Mouse (Mus musculus) liver, embryonic 16.5 days (tissue): Measurements from ENCODE around the gene Lrig2. TPM values are rescaled to one million over a fixed set of nuclear protein-coding genes. Genes with fewer than 3 reads are reported as not detected.
"Not testable (repeated sequence)": the region's sequence is repeated elsewhere in the genome, so short reads cannot be mapped to it uniquely, and the experiment has no call there.

ENCODE experiments used
- ATAC-seq: fragments of 200-750 bp; cut with Nextera tagmentation; 2 replicates; pipeline ENCODE4 v1.8.0; 2017; ENCODE audit warnings: low read depth, mild to moderate bottlenecking, moderate number of reproducible peaks, moderate library complexity
- H3K27ac ChIP-seq: fragments of 300-500 bp; sonication (generic); 2 replicates; pipeline ENCODE4 v1.5.1; 2014; ENCODE audit warnings: mild to moderate bottlenecking, low read length
- H3K27me3 ChIP-seq: fragments of 300-500 bp; sonication (generic); 2 replicates; pipeline ENCODE4 v1.6.1; 2014; ENCODE audit warnings: low read depth, low read length, mixed read lengths; ENCODE audit not compliant: control insufficient read depth, insufficient read depth
- H3K36me3 ChIP-seq: fragments of 300-500 bp; sonication (generic); 2 replicates; pipeline ENCODE4 v1.6.1; 2014; ENCODE audit warnings: mild to moderate bottlenecking; ENCODE audit not compliant: control insufficient read depth, insufficient read depth
- H3K4me1 ChIP-seq: fragments of 300-500 bp; sonication (generic); 2 replicates; pipeline ENCODE4 v1.6.1; 2014; ENCODE audit warnings: low read depth, low read length, mixed read lengths; ENCODE audit not compliant: control insufficient read depth
- H3K4me2 ChIP-seq: fragments of 300-500 bp; sonication (generic); 2 replicates; pipeline ENCODE4 v1.6.1; 2014; ENCODE audit warnings: low read depth, low read length, mixed read lengths
- H3K4me3 ChIP-seq: fragments of 300-500 bp; sonication (generic); 2 replicates; pipeline ENCODE4 v1.5.1; 2014; ENCODE audit warnings: low read depth, mild to moderate bottlenecking, low read length
- H3K9ac ChIP-seq: fragments of 300-500 bp; sonication (generic); 2 replicates; pipeline ENCODE4 v1.6.1; 2014; ENCODE audit warnings: low read depth, low read length
- H3K9me3 ChIP-seq: fragments of 300-500 bp; sonication (generic); replicated peaks from 2 replicates; pipeline ENCODE4 v1.6.1; 2016; ENCODE audit warnings: low read length; ENCODE audit not compliant: control insufficient read depth
- WGBS: fragments of 180-500 bp; shearing (Covaris S2); extraction: QIAGEN DNeasy Blood & Tissue Kit; methylation state at CpG from one replicate; pipeline ENCODE4 v1.1.7; 2014; ENCODE audit not compliant: insufficient replicate concordance; 5-methylcytosine and 5-hydroxymethylcytosine counted together
- polyA plus RNA-seq: library from polyadenylated mRNA; unstranded; fragments of >200 nt; fragmentation: Nextera tagmentation; extraction: Ambion mirVana; gene quantifications from 2 replicates; pipeline ENCODE4 v1.2.1, GENCODE M21; 2015

Lrig2 gene
- polyA plus RNA-seq, 1 experiment from 2014 or later = 3.3 TPM

DNA sequence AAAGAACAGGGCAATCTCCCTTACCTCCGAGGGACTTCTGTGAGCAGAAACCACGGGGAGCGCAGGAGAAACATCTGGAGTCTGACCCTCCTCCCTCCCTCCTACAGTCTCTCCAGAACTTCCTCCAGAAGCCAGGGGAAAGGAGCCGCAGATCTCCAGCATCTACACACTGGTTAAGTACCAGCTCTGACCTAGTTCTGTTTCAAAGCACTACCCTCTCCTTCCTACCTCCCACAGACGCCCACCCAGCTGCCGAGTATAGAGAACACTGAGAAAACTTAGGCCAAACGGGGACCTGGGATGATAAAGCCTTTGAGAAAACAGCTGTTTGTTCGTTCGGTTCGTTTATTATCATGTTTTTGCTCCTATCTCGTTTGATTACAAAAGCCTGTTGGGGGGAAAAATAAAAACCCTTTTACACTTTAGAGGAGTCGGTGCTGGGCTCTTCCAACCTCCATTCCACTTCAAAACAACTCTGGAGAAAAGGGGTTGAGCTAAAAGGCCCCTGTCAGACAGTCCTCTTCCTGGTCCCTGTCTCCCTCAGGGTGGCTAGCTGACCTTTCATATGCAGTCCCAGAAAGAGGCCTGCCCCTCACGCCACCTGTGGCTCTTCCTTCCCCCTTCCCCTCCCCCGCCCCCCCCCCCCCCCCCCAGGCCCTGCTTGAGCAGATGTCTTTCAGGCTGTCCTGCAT, 80.4 kb downstream of the Lrig2 start:
- no peak overlapping the region for H3K4me3 ChIP-seq
- no peaks in the 10 kb centered on the region for H3K36me3 ChIP-seq
- no peaks in the 10 kb centered on the region for H3K27me3 ChIP-seq
- peak; percentile 41; the same call in 1 of the 2 replicates for ATAC-seq
- peaks cover 4% of the 10 kb centered on the region for H3K4me1 ChIP-seq
- no peak overlapping the region for H3K4me2 ChIP-seq
- WGBS = 14% methylated on average over 13 of the region's 14 CpGs
- no peaks in the 10 kb centered on the region for H3K9me3 ChIP-seq
- H3K27ac ChIP-seq = no peak overlapping the region
- no peak overlapping the region for H3K9ac ChIP-seq

DNA sequence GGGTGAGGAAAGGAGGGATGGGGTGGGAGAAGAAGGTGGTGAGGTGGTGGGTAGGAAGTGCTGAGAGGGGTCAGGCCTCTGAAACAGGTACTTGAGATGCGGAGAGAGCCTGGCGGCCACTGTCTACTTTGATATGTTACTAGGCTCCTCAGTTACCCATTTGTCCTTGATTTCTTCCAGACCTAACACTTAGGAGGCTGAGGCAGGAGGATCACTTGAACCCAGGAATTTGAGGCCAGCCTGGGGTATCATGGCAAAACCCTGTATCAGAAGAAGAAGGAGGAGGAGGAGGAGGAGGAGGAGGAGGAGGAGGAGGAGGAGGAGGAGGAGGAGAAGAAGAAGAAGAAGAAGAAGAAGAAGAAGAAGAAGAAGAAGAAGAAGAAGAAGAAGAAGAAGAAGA, 84.4 kb downstream of the Lrig2 start:
- not testable (repeated sequence) for H3K27ac ChIP-seq, H3K4me3 ChIP-seq, H3K36me3 ChIP-seq, H3K27me3 ChIP-seq, H3K4me1 ChIP-seq, H3K4me2 ChIP-seq, ATAC-seq, H3K9me3 ChIP-seq, H3K9ac ChIP-seq
- 80% methylated on average over 2 of the region's 2 CpGs for WGBS

DNA sequence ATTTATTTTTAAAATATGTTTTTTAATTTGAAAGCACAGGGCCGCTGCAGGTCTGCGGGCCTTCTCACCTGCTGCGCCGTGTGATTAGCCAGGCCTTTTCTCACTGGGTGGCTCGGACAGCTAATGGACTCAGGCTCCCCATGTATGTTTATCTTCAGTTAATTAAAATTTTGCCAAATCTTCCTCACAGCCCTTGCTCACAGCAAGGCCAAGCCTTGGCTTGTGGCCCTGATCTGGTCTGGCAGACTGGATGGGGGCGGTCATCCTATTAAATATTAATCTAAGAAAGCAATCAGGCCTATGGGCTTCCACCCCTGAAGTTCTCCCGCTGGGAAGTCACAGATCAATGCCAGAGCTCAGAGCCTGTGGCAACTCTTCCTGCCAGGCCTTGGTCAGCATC, 87.4 kb downstream of the Lrig2 start:
- H3K4me3 ChIP-seq = no peak overlapping the region
- H3K27me3 ChIP-seq = no peaks in the 10 kb centered on the region
- H3K9me3 ChIP-seq = no peaks in the 10 kb centered on the region
- no peak overlapping the region for H3K9ac ChIP-seq
- H3K27ac ChIP-seq = no peak overlapping the region; the same call in 1 of the 2 replicates
- H3K36me3 ChIP-seq = no peaks in the 10 kb centered on the region
- H3K4me2 ChIP-seq = no peak overlapping the region
- peak; percentile 87 for ATAC-seq
- H3K4me1 ChIP-seq = peaks cover 8% of the 10 kb centered on the region
- WGBS = 71% methylated on average over 7 of the region's 7 CpGs

DNA sequence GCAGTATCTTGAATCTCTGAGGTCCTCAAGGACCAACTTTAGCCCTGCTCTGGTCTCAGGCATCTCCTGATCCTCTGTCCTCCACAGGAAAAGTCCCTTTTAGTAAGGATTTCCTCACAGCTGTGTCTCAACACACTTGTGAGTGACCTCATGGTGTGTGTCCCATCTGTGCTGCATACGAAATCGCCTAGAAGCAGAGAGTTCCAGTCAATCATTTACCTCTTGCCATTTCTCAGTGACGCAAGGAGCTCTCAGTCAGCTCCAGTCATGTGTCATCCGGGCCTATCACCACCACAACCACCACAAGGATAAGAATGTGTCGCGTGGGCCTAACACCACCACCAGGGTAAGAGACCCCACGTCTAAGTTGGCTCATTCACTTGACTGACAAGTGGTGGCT, 90.8 kb downstream of the Lrig2 start:
- H3K4me2 ChIP-seq = no peak overlapping the region
- H3K36me3 ChIP-seq = no peaks in the 10 kb centered on the region
- no peak overlapping the region for H3K4me3 ChIP-seq
- peak; percentile 67 for ATAC-seq
- 47% methylated on average over 7 of the region's 7 CpGs for WGBS
- H3K27me3 ChIP-seq = no peaks in the 10 kb centered on the region
- peak overlapping the region; percentile 37 for H3K27ac ChIP-seq
- peaks cover 8% of the 10 kb centered on the region for H3K4me1 ChIP-seq
- H3K9ac ChIP-seq = no peak overlapping the region
- H3K9me3 ChIP-seq = no peaks in the 10 kb centered on the region

DNA sequence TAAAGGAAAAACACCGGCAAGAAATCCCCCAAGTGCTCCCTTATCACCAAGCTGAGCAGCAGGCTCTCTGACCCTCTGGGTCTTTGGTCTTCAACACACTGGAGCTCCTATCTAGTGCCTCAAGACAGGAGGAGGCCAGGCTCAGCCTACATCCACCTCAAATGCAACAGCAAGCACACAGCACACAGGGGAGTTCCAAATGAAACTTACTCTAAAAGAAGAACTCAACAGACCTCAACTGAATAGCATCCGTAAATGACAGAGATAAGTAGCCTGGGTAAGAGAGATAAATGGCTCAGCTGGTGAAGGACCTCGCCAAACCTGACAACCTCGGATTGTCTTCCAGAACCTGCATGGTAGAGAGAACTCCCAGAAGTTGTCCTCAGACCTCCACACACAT, 91.7 kb downstream of the Lrig2 start:
- no peak overlapping the region for H3K27ac ChIP-seq
- no peaks in the 10 kb centered on the region for H3K27me3 ChIP-seq
- no peak for ATAC-seq
- 25% methylated on average over 4 of the region's 4 CpGs for WGBS
- no peaks in the 10 kb centered on the region for H3K9me3 ChIP-seq
- peaks cover 8% of the 10 kb centered on the region for H3K4me1 ChIP-seq
- H3K36me3 ChIP-seq = no peaks in the 10 kb centered on the region
- H3K4me2 ChIP-seq = no peak overlapping the region
- H3K4me3 ChIP-seq = no peak overlapping the region
- H3K9ac ChIP-seq = no peak overlapping the region

DNA sequence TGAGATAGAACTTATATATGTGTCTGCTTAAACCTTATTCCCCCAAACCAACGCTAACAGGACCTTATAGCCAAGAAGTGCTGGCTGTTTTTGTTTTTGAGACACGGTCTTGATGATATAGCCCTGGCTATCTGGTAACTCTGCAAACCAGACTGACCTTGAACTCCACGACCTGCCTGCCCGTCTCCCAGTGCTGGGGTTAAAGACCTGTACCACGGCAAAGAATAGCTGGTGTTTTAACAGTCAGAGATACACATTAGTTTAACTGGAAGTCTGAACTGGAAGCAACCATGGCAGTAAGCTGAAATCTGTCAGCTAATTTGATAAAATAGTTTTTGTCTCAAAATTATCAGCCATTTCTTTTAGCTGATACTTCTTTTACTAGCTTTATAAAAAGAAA, 94.9 kb downstream of the Lrig2 start:
- no peak overlapping the region for H3K27ac ChIP-seq
- 46% methylated on average over 5 of the region's 5 CpGs for WGBS
- peaks cover 8% of the 10 kb centered on the region for H3K4me1 ChIP-seq
- ATAC-seq = 0 out of 2 replicates have a peak, but pooled peaks have one; percentile 37
- no peaks in the 10 kb centered on the region for H3K9me3 ChIP-seq
- H3K9ac ChIP-seq = no peak overlapping the region
- H3K36me3 ChIP-seq = no peaks in the 10 kb centered on the region
- no peak overlapping the region for H3K4me2 ChIP-seq
- H3K27me3 ChIP-seq = no peaks in the 10 kb centered on the region
- no peak overlapping the region for H3K4me3 ChIP-seq

DNA sequence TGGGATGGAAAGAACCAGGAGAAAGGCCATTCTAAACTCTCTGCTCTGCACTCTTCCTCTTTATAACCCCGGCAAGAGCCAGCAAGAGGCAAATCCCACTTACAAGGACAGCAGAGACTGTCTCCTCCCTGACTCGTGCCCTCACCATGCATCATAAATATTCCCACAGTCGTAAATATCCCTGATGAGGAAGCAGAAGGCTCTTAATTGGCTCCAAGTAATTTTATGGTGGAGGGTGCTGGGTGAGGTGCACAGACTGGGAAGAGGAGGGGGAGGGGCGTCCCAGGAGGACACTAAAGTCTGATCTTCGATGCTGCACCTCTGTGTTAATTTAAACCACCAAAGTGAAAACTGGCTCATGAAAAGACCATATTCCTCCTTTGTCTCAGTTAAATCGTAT, 99.2 kb downstream of the Lrig2 start:
- WGBS = 48% methylated on average over 6 of the region's 6 CpGs
- Histone ChIP-seq H3K27me3 (no peaks in the 10 kb centered on the region), H3K9me3 (no peaks in the 10 kb centered on the region), H3K4me2 (no peak overlapping the region), H3K27ac (no peak overlapping the region), H3K4me3 (no peak overlapping the region), H3K9ac (no peak overlapping the region), H3K36me3 (no peaks in the 10 kb centered on the region), H3K4me1 (no peaks in the 10 kb centered on the region)
- no peak for ATAC-seq

DNA sequence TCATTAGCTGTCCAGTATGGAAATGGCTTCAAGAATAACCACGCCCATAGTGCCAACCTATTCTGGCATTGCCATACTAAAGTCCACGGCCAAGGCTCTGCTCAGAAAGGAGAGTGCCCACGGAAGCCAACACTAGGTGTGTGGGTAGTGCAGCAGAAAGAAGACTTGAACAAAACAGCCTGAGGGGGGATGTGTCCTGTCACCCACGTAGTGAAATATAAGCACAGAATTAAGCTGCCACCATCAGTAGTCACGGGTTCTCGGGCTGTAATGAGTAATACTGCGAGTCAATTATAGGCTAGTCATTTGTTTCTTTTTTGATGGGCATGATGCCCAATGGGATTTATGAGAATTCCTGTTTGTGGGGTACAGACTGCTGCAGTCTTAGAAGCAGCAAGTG, 104.2 kb downstream of the Lrig2 start:
- H3K9ac ChIP-seq = no peak overlapping the region
- H3K9me3 ChIP-seq = no peaks in the 10 kb centered on the region
- no peaks in the 10 kb centered on the region for H3K27me3 ChIP-seq
- H3K27ac ChIP-seq = no peak overlapping the region
- 66% methylated on average over 7 of the region's 7 CpGs for WGBS
- no peaks in the 10 kb centered on the region for H3K36me3 ChIP-seq
- no peak for ATAC-seq
- no peak overlapping the region for H3K4me2 ChIP-seq
- no peaks in the 10 kb centered on the region; the same call in 1 of the 2 replicates for H3K4me1 ChIP-seq
- no peak overlapping the region for H3K4me3 ChIP-seq

DNA sequence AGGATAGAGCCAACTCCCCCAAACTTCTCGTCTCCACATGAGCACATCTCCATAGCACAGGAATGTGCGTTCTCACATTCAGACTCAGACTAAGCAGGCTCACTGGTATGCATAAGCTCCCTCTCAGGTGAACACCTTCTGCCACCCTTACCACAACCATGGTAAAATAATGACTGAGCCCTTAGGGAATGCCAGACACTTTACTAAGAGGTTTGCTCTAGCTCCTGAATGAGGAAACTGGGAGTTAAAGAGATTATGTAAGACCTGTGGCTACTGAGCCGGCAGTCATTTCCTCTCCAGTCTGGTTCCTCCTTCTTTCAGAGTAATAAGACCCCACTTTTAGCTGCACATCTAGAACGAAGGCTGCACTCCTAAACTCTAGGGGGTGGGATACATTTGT, 108.1 kb downstream of the Lrig2 start:
- Histone ChIP-seq H3K36me3 (no peaks in the 10 kb centered on the region), H3K9me3 (no peaks in the 10 kb centered on the region), H3K4me3 (no peak overlapping the region), H3K4me1 (no peaks in the 10 kb centered on the region; the same call in 1 of the 2 replicates), H3K4me2 (no peak overlapping the region), H3K9ac (no peak overlapping the region), H3K27me3 (no peaks in the 10 kb centered on the region), H3K27ac (no peak overlapping the region)
- no peak for ATAC-seq
- WGBS = 30% methylated on average over 4 of the region's 4 CpGs
